Mouse (Mus musculus) right cerebral cortex, adult 18-20 months (tissue): ENCODE data around the gene Ccnq.
"Not testable (repeated sequence)": the region's sequence is repeated elsewhere in the genome, so short reads cannot be mapped to it uniquely, and the experiment has no call there.

Experiments
- DNase-seq: peaks from one replicate; pipeline ENCODE4 v3.0.0; 2022; ENCODE audit warnings: mixed read lengths

The Ccnq gene

DNA sequence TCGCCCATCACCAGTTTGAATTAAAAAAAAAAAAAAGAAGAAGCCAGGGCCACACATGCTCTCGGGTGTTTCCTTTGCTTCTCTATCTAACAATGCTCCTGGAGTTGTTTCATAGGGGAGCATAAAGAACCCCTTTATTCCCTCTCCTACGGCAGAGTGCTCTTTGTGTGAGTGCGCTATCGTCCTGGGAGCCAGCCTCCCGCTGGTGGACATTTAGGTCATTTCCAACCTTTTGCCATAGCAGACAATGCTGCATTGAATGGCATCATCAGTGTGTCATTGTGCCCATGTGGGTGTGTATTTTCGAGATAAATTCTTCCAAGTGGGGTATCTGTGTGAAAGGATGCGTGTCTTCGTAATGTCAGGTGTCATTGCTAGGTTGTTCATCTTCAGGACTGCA, 9.6 kb upstream of the Ccnq start:
- no peak for DNase-seq

DNA sequence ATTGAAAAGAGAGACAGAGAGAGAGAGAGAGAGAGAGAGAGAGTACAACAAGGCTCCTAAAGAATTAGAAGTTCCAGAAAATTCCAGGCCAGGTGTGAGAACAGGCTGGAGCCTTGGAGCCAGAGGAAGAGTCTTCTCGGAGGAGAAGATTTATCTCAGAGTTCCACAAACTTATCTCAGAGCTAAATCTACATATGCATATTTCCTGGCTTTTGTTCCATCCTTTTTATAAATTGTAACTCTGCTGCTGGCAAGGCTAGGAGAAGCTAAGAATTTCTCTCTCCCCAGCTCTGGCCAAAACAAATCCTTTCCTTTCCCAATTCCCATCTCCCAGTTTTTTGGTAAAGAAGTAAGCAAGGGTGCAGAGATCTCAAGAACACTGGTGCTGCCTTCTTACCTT, 3.8 kb upstream of the Ccnq start:
- no peak for DNase-seq

DNA sequence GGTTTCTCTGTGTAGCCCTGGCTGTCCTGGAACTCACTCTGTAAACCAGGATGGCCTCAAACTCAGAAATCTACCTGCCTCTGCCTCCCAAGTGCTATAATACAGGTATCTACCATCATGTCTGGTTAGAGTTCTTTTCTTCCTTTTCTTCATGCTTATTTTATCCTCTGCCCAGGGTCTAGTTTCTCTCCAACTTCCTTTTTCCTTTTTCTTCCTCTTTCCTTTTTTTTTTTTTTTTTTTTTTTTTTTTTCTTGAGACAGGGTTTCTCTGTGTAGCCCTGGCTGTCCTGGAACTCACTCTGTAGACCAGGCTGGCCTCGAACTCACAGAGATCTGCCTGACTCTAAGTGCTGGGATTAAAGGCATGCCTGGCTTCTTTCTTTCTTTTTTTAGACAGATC, 2.6 kb upstream of the Ccnq start:
- DNase-seq, result not testable (repeated sequence)

DNA sequence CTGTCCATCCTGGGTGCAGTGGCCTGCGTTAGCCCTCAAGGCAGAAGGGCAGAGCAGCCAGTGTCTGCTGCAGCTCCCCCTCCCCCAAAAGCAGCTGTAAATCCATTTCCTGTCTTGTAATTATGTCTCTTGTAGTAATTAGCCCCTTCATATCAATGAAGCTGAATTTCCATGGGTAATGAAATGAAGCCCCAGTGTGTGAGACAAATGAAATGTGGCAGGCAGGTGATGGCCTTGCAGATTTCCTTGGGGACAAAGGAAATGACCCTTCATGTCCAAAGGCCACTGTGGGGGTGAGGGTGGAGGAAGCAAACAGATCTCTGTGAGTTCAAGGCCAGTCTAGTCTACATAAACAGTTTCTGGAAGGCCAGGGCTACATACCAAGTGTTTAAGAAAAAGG, 1.7 kb upstream of the Ccnq start:
- DNase-seq, result no peak

DNA sequence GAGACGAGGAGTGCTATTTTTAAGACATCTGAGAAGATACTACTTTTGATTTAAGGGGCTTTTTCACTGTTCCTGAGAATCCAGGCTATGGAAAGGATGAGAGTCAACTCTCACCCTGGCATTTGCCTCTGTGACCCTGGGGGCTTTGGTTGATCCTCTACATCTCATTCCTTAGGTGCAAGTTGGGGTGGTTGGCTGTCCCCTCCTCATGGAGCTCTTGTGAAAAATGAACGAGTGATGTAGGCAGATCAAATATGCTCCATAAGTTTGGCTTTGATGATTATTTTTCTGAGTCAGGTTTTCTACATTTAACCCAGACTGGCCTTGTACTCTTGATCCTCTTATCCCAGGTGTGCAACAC, 294 bp upstream of the Ccnq start:
- no peak for DNase-seq

DNA sequence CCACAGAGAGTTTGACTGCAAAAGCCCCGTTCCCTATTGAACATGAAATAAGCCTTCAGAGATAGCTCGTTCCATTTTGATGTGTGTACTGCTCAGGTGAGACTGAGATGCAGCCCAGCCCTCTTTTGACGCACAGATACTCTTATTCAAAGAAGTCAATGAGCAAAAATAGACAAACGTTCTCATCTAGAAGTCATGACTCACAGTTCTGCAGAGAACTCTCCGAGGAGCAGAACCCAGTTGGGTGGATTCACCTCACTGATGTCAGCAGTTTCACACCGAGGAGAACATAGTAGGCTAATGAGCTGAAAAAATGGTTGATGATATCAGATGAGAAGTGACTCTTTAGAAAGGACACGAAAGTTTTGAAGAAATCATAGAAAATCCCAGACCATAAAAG, 5.3 kb downstream of the Ccnq start:
- peak; percentile 40 for DNase-seq

DNA sequence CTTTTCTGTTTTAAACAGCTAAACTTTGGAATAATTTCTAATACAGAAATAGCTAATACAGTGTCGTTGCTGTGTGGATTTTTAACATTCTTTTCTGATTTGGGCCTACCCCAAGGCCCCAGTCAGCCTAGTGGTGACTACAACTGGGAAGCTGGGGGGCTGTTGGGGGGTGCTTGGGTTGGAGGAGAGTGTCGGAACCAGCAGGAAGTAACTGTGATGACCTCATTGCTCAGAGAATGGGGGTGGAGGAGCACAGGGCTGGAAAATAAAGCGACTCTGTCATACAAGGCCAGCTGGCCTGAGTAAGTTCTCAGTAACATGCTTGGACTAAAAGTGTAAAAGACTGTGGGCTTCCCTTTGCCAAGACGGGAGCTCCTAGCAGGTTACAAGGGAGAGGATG, 6.1 kb downstream of the Ccnq start:
- no peak for DNase-seq

DNA sequence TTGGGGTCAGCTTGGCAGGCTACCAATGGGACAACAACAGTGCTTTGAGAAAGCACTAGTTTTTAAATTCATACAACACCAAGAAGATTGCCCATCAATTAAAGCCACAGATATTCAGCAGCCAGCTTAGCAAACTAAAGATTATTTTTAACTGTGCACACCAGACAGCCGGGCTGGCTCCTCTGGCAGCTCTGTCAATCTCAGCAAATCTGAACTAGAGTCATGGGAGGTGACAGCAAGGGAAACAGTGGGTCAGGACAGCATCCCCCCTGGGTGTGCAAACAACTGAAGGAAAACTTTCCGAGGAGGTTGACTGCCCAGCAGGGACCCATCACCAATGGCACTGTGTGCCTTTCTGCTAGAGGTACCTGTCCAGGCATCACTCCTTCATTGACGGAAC, 9.1 kb downstream of the Ccnq start:
- DNase-seq, result no peak

DNA sequence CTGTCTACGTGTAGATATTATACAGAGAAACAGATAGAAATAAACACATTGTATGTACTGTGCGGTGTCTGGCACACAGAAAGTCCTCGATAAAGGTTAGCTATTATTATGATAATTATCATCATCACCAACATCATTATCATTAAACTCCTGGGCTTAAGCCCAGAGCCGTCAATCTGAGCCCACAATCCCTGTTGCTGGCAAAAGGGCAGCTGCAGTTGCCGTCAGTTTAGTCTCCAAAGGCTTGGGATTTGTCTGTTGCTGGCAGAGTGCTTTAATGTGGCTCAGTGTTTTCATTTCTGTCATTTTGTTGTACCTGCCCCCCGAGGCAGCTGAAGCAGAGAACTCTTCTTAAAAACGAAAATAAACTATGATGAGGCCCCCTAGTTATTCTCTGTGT, 9.6 kb downstream of the Ccnq start:
- no peak for DNase-seq

DNA sequence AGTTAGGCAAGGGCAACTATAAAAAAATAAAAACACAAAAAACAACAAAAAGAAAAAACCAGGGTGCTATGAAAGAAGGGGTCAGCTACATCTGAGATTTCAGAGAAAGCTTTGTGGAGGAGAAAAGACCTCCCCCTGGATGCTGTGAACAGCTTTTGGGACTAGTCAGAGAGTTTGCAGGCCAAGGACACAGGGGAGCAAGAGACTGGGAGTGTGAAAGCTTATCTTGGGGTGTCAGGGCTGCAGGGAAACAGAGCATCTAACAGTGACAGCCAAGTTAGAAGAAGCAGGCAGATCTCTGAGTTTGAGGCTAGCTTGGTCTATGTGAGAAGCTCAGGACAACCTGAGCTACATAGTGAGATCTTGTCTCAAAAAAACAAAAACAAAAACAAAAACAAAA, 12.2 kb downstream of the Ccnq start:
- DNase-seq, result no peak

DNA sequence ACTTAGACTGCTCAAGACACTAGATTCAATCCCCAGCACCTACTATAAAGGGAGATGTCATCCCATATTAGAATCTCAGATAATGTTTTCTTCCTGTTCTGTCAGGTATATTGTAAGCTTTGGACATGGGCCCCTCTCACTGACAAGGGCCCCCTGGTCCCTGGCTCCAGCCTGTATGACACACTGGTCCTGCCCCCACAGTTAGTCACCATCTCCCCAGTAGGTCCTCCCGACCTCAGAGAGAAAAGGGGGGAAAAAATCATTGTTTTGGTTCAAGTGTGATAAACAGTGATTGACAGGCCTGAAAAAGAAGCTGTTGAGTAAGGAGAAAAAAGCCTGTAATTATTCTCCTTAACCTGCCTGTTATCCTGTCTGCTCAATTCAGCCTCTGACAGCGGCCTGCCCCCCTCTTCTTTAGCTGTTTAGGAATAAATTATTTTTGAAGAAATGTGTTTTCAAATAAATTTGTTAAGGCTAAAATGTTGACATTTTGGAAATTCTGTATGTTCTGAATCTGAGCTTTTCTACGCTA, 14.6 kb downstream of the Ccnq start:
- no peak for DNase-seq

DNA sequence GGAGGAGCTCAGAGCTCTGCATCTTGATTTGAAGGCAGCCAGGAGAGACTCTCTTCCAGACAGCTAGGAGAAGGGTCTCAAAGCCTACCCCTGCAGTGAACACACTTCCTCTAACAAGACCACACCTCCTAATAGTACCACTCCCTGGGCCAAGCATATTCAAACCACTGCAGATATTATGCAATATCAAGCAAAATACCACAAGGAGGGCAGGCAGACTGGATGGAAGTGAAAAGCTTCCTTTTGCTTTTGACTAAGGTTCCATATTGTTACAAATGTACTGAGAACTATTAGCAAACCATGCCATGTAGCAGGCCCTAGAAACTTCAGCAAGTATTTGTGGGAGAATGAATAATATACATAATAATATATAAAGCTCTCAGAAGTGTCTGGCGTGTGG, 16.4 kb downstream of the Ccnq start:
- no peak for DNase-seq

DNA sequence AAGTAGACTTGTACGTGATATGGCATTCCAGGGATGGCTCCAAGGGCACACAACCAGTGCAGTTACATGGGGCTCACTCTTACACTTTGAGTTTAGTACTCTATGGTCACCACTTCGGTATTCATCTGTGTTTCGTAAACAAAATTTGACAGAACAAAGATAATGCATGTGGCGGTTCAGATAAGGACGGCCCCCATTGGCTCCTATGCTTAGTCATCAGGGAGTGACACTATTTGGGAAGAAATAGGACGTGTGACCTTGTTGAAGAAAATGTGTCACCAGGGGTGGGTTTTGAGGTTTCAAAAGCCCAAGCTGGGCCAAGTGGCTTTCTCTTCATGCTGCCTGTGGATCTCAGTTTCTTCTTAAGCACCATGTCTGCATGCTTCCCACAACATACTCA, 18.9 kb downstream of the Ccnq start:
- DNase-seq, result no peak

DNA sequence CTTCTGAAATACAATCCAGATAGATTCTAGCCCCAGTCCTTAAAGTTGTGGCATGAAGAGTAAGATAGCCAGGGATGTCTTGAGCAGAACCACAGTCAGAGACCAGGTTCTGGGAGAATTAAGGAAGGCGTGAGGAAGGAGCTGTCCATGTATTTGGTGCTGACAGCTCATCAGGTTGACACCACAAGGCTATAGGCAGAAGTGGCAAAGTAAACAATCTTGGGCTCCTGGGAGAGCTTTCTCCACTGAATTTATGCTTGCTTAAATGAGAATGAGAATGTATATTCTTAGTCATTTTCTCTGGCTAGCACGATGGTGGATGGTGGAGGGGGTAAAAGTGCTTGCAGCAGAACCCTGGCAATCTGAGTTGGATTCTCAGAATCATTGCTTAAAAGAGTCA, 20.6 kb downstream of the Ccnq start:
- no peak for DNase-seq

DNA sequence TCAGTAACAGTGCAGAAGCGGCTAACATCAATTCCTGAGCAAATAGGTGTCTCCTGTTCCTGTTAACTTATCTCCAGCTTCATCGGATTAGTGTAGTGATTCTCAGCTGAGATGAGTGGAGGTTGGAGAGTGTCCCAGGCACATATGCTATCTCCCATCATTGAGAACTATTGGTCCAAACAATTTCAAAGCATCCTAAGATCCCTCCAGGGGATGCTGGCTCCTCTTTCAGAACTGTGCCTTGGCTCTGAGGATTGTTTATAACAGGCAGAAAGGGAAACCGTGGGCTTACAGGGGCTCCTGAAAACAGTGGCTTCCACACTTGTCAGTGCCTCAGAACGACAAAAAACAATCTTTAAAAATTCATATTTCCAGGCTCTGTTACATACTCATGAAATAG, 23.5 kb downstream of the Ccnq start:
- no peak for DNase-seq

DNA sequence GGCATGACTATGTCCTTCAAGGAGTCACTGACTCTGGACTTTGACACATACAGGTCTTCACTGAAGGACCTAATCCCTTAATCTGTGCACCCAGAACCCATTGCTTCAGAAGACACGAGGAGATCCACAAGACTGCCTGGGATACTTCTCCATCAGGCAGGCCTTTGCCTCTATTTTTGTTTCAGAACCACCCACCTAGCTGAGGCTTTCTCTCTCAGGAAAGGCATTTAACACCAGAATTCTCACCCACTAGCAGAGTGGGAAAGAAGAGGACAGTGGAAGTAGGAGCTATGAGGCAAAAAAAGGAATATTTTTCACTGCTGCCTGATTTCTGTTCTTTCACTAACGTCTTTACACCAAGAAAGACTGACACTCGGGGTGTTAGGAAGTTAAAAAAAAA, 25.2 kb downstream of the Ccnq start:
- DNase-seq, result peak; percentile 84

DNA sequence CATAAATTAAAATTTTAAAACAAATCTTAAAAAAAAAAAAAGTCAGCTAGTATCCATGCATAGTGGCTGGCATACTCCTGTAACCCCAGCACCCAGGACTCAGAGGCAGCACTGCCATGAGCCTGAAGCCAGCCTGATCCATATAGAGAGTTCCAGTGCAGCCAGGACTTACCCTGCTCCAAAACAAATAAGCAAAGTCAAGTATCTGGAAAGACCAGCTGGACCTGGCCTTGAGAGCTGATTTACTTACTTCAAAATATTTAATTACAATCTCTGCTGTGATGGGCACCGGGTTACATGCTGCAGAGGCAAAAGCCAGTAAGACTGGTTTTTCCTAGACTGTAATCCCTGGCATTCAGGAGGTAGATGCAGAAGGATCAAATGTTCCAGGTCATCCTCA, 26.7 kb downstream of the Ccnq start:
- no peak for DNase-seq

DNA sequence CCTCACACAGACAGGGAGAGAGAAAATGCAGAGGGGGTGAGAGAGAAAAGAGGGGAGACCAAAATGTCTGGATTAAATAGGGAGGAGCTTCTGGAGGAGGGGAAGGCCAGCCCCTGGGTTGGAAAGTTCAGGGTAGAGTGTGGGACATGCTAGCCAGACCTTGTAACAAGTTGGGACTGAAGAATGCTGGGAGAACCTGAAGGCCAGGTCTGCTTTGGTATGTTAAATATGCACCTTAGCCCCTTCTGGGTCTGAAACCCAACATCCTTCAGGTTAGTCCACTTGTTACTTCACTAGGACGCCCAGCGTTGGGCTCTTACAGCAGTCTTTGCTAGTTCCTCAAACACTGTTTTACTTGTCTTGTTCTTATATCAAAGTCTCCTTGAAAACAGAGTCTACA, 30.1 kb downstream of the Ccnq start:
- no peak for DNase-seq

DNA sequence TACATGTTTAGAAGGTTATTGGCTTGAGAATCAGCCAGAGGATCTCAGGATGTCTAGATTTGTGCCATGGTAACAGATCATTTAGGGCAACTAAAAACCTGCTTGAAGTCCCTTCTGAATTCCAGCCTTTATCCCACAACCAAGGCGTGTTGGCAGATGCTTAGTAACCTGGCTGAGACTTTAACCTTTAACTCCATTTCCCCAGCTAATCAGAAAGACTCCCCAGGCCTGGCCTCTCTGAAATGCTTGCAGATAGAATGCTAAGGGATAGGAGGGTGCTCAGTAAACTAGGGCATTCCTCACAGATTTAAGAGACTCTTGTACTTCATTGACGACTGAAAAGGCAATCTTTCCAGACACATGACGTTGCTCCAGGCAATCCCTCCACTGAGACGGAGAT, 33.9 kb downstream of the Ccnq start:
- DNase-seq, result no peak

DNA sequence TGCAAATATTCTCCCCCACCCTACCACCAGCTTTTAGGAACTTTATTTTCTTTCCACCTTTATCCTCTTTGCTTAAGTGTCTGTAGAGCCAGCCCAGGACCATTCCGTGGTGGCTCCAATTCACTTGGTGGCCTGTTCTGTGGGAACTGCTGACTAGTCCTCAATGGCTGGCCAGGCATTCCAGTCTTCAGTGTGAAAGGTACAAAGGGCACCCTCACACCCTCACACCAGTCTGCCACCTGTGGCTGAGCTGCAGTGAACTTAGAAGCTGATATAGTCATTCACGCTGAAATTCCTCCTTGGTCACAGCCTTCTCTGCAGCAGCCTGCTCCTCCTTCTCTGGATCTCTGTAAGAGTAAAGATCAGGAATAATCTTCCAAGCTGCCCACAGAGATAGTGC, 42.9 kb downstream of the Ccnq start:
- no peak for DNase-seq

DNA sequence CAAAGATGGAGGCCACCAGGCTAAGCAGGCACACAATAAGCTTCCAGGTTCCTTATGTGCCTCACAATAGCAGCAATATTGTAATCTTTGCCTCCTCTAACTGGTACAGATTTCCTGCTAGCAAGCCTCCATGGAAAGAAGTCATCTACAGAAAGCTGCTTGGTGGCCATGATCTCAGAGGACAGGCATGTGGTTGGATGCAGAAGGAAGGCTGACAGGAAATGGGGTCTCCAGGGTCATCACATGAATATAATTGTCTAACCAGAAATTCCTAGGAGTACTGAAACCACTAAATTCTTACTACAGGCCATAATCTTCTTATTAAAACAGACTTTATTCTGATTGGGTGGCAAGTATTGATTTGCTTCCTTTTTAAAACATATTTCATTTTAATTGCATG, 45.5 kb downstream of the Ccnq start:
- no peak for DNase-seq

DNA sequence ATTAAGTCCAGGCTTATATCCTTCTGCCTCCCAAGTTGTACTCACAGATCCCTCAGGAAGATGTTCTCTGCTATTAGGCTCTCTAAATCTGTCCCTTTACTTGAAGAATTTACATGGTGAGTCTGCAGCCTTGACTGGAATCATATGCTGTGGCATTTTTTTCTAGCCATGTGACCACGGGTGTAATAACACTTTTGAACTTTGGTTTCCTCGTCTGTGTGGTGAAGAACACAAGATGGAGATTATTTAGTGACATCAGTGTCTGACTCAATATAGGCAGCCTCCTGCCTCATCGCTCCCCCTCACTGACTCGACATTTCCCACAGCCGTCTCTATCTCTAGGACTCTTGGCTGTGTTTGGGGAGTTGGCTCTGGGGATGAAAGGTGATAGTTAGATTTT, 48.4 kb downstream of the Ccnq start:
- DNase-seq, result no peak

DNA sequence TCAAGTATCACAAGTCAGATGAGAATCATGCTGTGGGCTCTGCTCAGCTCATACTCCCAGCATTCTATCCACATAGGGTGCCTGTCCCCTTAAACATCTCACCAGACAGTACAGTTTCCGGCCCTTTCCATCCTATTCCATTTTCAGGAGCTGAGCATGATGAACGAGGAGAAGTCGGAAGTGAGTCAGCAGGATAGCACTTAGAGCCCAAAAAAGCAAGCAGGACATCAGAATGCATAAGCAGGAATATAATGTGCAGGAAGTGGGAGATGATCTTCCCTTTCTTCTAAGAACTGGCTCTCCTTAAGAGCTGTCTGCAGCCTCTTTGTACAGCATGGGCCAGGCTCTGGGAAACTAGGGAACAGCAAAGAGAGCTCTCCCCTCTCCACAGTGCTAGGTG, 49.2 kb downstream of the Ccnq start:
- peak; percentile 79 for DNase-seq
